Mouse (Mus musculus): Measurements from ENCODE around the gene Ube2k. TPM values are rescaled to one million over a fixed set of nuclear protein-coding genes. Genes with fewer than 3 reads are reported as not detected.
A peak's percentile ranks its signal among the peaks of the same experiment; 100 is the strongest.

Ube2k gene
- polyA plus RNA-seq, 1 experiment from 2014 or later = 192 TPM

- no peaks in the 10 kb centered on the region for H3K27me3 ChIP-seq
- H3K27ac ChIP-seq = no peak overlapping the region
- 88% methylated on average over 3 of the region's 3 CpGs for WGBS
- ATAC-seq (ENCODE audit: low FRiP score) = no peak
- H3K9me3 ChIP-seq = no peaks in the 10 kb centered on the region
- no peak overlapping the region for H3K9ac ChIP-seq
- H3K4me1 ChIP-seq = peaks cover 7% of the 10 kb centered on the region
- H3K36me3 ChIP-seq (replicated peaks) = peaks cover under 1% of the 10 kb centered on the region; the same call in 1 of the 2 replicates
- H3K4me2 ChIP-seq = no peak overlapping the region
- H3K4me3 ChIP-seq (replicated peaks) = no peak overlapping the region
Observed at GRCm38 (mm10) chr5:65541889-65542288, 4.9 kb downstream of the Ube2k start.

- Histone ChIP-seq H3K27me3 (no peaks in the 10 kb centered on the region), H3K27ac (no peak overlapping the region), H3K4me2 (no peak overlapping the region), H3K36me3 (replicated peaks) (peaks cover 5% of the 10 kb centered on the region; the same call in 1 of the 2 replicates), H3K4me1 (peaks cover 7% of the 10 kb centered on the region), H3K9me3 (no peaks in the 10 kb centered on the region), H3K4me3 (replicated peaks) (no peak overlapping the region), H3K9ac (no peak overlapping the region)
- 86% methylated on average over 1 of the region's 1 CpGs for WGBS
- no peak for ATAC-seq (ENCODE audit: low FRiP score)
Observed at GRCm38 (mm10) chr5:65543491-65543890, 6.5 kb downstream of the Ube2k start.

- Histone ChIP-seq H3K27me3 (no peaks in the 10 kb centered on the region), H3K36me3 (replicated peaks) (peaks cover 5% of the 10 kb centered on the region; the same call in 1 of the 2 replicates), H3K27ac (no peak overlapping the region), H3K9me3 (no peaks in the 10 kb centered on the region), H3K9ac (no peak overlapping the region), H3K4me2 (no peak overlapping the region), H3K4me3 (replicated peaks) (no peak overlapping the region), H3K4me1 (no peaks in the 10 kb centered on the region)
- ATAC-seq (ENCODE audit: low FRiP score) = no peak
- WGBS = 86% methylated on average over 2 of the region's 2 CpGs
Observed at GRCm38 (mm10) chr5:65544616-65545015, 7.6 kb downstream of the Ube2k start.

- WGBS = 88% methylated on average over 1 of the region's 1 CpGs
- no peak overlapping the region for H3K4me3 ChIP-seq (replicated peaks)
- ATAC-seq (ENCODE audit: low FRiP score) = no peak
- no peak overlapping the region for H3K27ac ChIP-seq
- H3K27me3 ChIP-seq = no peaks in the 10 kb centered on the region
- H3K4me1 ChIP-seq = no peaks in the 10 kb centered on the region
- no peak overlapping the region for H3K9ac ChIP-seq
- no peaks in the 10 kb centered on the region for H3K9me3 ChIP-seq
- no peak overlapping the region for H3K4me2 ChIP-seq
- peaks cover 13% of the 10 kb centered on the region for H3K36me3 ChIP-seq (replicated peaks)
Observed at GRCm38 (mm10) chr5:65549677-65550076, 12.6 kb downstream of the Ube2k start.

- Histone ChIP-seq H3K27ac (no peak overlapping the region), H3K36me3 (replicated peaks) (peaks cover 8% of the 10 kb centered on the region), H3K4me3 (replicated peaks) (no peak overlapping the region), H3K4me1 (peaks cover 13% of the 10 kb centered on the region), H3K27me3 (no peaks in the 10 kb centered on the region), H3K9ac (no peak overlapping the region), H3K9me3 (no peaks in the 10 kb centered on the region), H3K4me2 (no peak overlapping the region)
- no peak for ATAC-seq (ENCODE audit: low FRiP score)
Observed at GRCm38 (mm10) chr5:65557109-65557508, 20.1 kb downstream of the Ube2k start.

- 0 out of 2 replicates have a peak, but pooled peaks have one; percentile 39 for ATAC-seq (ENCODE audit: low FRiP score)
- H3K9ac ChIP-seq = no peak overlapping the region
- H3K27ac ChIP-seq = no peak overlapping the region
- H3K36me3 ChIP-seq (replicated peaks) = no peaks in the 10 kb centered on the region
- no peaks in the 10 kb centered on the region for H3K27me3 ChIP-seq
- H3K4me1 ChIP-seq = peaks cover 13% of the 10 kb centered on the region
- no peak overlapping the region for H3K4me3 ChIP-seq (replicated peaks)
- H3K4me2 ChIP-seq = no peak overlapping the region
- 35% methylated on average over 20 of the region's 20 CpGs for WGBS
- no peaks in the 10 kb centered on the region for H3K9me3 ChIP-seq
Observed at GRCm38 (mm10) chr5:65561125-65561893, 24.3 kb downstream of the Ube2k start.

- no peak for ATAC-seq (ENCODE audit: low FRiP score)
- no peak overlapping the region for H3K4me3 ChIP-seq (replicated peaks)
- 92% methylated on average over 2 of the region's 2 CpGs for WGBS
- H3K4me2 ChIP-seq = no peak overlapping the region
- H3K27me3 ChIP-seq = no peaks in the 10 kb centered on the region
- no peak overlapping the region for H3K27ac ChIP-seq
- H3K4me1 ChIP-seq = peaks cover 12% of the 10 kb centered on the region
- peaks cover 15% of the 10 kb centered on the region for H3K36me3 ChIP-seq (replicated peaks)
- H3K9ac ChIP-seq = no peak overlapping the region
- no peaks in the 10 kb centered on the region for H3K9me3 ChIP-seq
Observed at GRCm38 (mm10) chr5:65565486-65565885, 28.5 kb downstream of the Ube2k start.

- WGBS = 88% methylated on average over 2 of the region's 2 CpGs
- H3K36me3 ChIP-seq (replicated peaks) = peaks cover 2% of the 10 kb centered on the region; the same call in 1 of the 2 replicates
Observed at GRCm38 (mm10) chr5:65574876-65575275, 37.8 kb downstream of the Ube2k start.

GRCm38 (mm10) chr5:65575896-65576295, 38.9 kb downstream of the Ube2k start:
- no peak overlapping the region for H3K9ac ChIP-seq
- peaks cover 3% of the 10 kb centered on the region for H3K36me3 ChIP-seq (replicated peaks)
- H3K4me3 ChIP-seq (replicated peaks) = no peak overlapping the region

More at GRCm38 (mm10) chr5:65574876-65575275, 37.8 kb downstream of the Ube2k start:
- no peaks in the 10 kb centered on the region for H3K9me3 ChIP-seq
- H3K4me2 ChIP-seq = no peak overlapping the region
- ATAC-seq (ENCODE audit: low FRiP score) = no peak
- no peaks in the 10 kb centered on the region for H3K4me1 ChIP-seq
- H3K27ac ChIP-seq = no peak overlapping the region
- H3K27me3 ChIP-seq = no peaks in the 10 kb centered on the region
- H3K9ac ChIP-seq = no peak overlapping the region
- no peak overlapping the region for H3K4me3 ChIP-seq (replicated peaks)

GRCm38 (mm10) chr5:65578545-65578944, 41.5 kb downstream of the Ube2k start:
- no peak overlapping the region for H3K27ac ChIP-seq
- H3K4me2 ChIP-seq = no peak overlapping the region
- WGBS = 85% methylated on average over 3 of the region's 3 CpGs
- no peak for ATAC-seq (ENCODE audit: low FRiP score)
- H3K36me3 ChIP-seq (replicated peaks) = peaks cover 20% of the 10 kb centered on the region
- no peaks in the 10 kb centered on the region for H3K27me3 ChIP-seq
- H3K9me3 ChIP-seq = no peaks in the 10 kb centered on the region
- no peak overlapping the region for H3K4me3 ChIP-seq (replicated peaks)
- no peak overlapping the region for H3K9ac ChIP-seq
- H3K4me1 ChIP-seq = no peaks in the 10 kb centered on the region

More at GRCm38 (mm10) chr5:65575896-65576295, 38.9 kb downstream of the Ube2k start:
- no peak overlapping the region for H3K27ac ChIP-seq
- H3K4me2 ChIP-seq = no peak overlapping the region
- no peaks in the 10 kb centered on the region for H3K27me3 ChIP-seq
- H3K9me3 ChIP-seq = no peaks in the 10 kb centered on the region
- ATAC-seq (ENCODE audit: low FRiP score) = no peak
- 75% methylated on average over 2 of the region's 2 CpGs for WGBS
- H3K4me1 ChIP-seq = no peaks in the 10 kb centered on the region

- no peak overlapping the region for H3K9ac ChIP-seq
- no peaks in the 10 kb centered on the region for H3K4me1 ChIP-seq
- WGBS = 96% methylated on average over 5 of the region's 5 CpGs
- no peak overlapping the region for H3K4me2 ChIP-seq
- H3K27me3 ChIP-seq = no peaks in the 10 kb centered on the region
- no peak for ATAC-seq (ENCODE audit: low FRiP score)
- H3K9me3 ChIP-seq = no peaks in the 10 kb centered on the region
- no peak overlapping the region for H3K27ac ChIP-seq
- H3K4me3 ChIP-seq (replicated peaks) = no peak overlapping the region
- H3K36me3 ChIP-seq (replicated peaks) = peaks cover 39% of the 10 kb centered on the region
Observed at GRCm38 (mm10) chr5:65586291-65586690, 49.3 kb downstream of the Ube2k start.

- H3K4me1 ChIP-seq = no peaks in the 10 kb centered on the region
- ATAC-seq (ENCODE audit: low FRiP score) = no peak
- no peaks in the 10 kb centered on the region for H3K9me3 ChIP-seq
- no peak overlapping the region for H3K4me2 ChIP-seq
- no peak overlapping the region for H3K4me3 ChIP-seq (replicated peaks)
- no peak overlapping the region for H3K9ac ChIP-seq
- 98% methylated on average over 1 of the region's 1 CpGs for WGBS
- peaks cover 33% of the 10 kb centered on the region for H3K36me3 ChIP-seq (replicated peaks)
- H3K27me3 ChIP-seq = no peaks in the 10 kb centered on the region
- no peak overlapping the region for H3K27ac ChIP-seq
Observed at GRCm38 (mm10) chr5:65590199-65590598, 53.2 kb downstream of the Ube2k start.

GRCm38 (mm10) chr5:65592421-65592820, 55.4 kb downstream of the Ube2k start:
- H3K36me3 ChIP-seq (replicated peaks) = peaks cover 37% of the 10 kb centered on the region
- no peaks in the 10 kb centered on the region for H3K27me3 ChIP-seq
- no peaks in the 10 kb centered on the region for H3K9me3 ChIP-seq

More at GRCm38 (mm10) chr5:65592421-65592820, 55.4 kb downstream of the Ube2k start:
- WGBS = 92% methylated on average over 2 of the region's 2 CpGs
- Histone ChIP-seq H3K27ac (no peak overlapping the region), H3K4me1 (no peaks in the 10 kb centered on the region), H3K4me2 (no peak overlapping the region), H3K4me3 (replicated peaks) (no peak overlapping the region), H3K9ac (no peak overlapping the region)
- no peak for ATAC-seq (ENCODE audit: low FRiP score)
